Mouse (Mus musculus): ENCODE measurements around the gene Rufy1.

- TF ChIP-seq POLR2A (IDR thresholded peaks at IDR 0.05; ENCODE audit: insufficient read depth, low read depth, low read length) (no peak), CTCF (IDR thresholded peaks at IDR 0.05) (no peak), EP300 (IDR thresholded peaks at IDR 0.05; ENCODE audit: insufficient read depth, low read depth, low read length) (no peak)
Measured at GRCm38 (mm10) chr11:50415563-50416241, 15.2 kb downstream of the Rufy1 start.
